Mouse (Mus musculus): Measurements from ENCODE around the gene Ccdc130. TPM values are rescaled to one million over a fixed set of nuclear protein-coding genes. Genes with fewer than 3 reads are reported as not detected.

The Ccdc130 gene
- polyA plus RNA-seq, 1 experiment from 2014 or later = 16.3 TPM

GRCm38 (mm10) chr8:84207811-84208210 is 62.4 kb downstream of the Ccdc130 start:
- H3K9me3 ChIP-seq (ENCODE audit: control insufficient read depth, low read length) = no peaks in the 10 kb centered on the region
- peak overlapping the region; percentile 52 for H3K9ac ChIP-seq (ENCODE audit: low read depth, low read length)
- no peak overlapping the region for H3K4me2 ChIP-seq (ENCODE audit: low read depth, low read length)
- peaks cover 15% of the 10 kb centered on the region for H3K36me3 ChIP-seq (ENCODE audit: control insufficient read depth, insufficient read depth, low read length)
- H3K4me3 ChIP-seq (ENCODE audit: low read length) = no peak overlapping the region
- WGBS = 71% methylated on average over 7 of the region's 7 CpGs
- H3K27me3 ChIP-seq (replicated peaks; ENCODE audit: control insufficient read depth, insufficient read depth, low read length) = no peaks in the 10 kb centered on the region
- H3K27ac ChIP-seq (ENCODE audit: low read length) = peak overlapping the region; percentile 79
- peak; percentile 14; the same call in 1 of the 2 replicates for ATAC-seq
- H3K4me1 ChIP-seq (ENCODE audit: control insufficient read depth, insufficient read depth, low read length) = peaks cover 22% of the 10 kb centered on the region

MicroRNAs encoded within 50 kb of the gene (microRNA counts, 519-probe panel; counts per million panel counts)
- microRNA mmu-miR-23a (3,533 counts per million, percentile 90 among the panel's probes with 10 or more counts), microRNA mmu-miR-27a (3,664 counts per million, percentile 92 among the panel's probes with 10 or more counts)

Small RNAs within 50 kb of the gene (microRNA-seq; reads per million reads assigned to microRNA genes)
- gene Mir23a (14,290 reads per million, percentile 95 among the genes with 10 or more reads in this experiment), gene Mir24-2 (not detected), gene Mir27a (236 reads per million, percentile 58 among the genes with 10 or more reads in this experiment), gene Mir3074-2 (not detected)

Other genes starting within 250 kb of the Ccdc130 start
- 5.8 and 6.4 TPM in 2 replicates for gene Palm3, start 248.9 kb downstream of the Ccdc130 start, polyA plus RNA-seq (2015; fragmentation: Nextera tagmentation; extraction: Ambion mirVana)
- 1.2 and 1.4 TPM in 2 replicates for gene Il27ra, start 227.8 kb downstream of the Ccdc130 start, polyA plus RNA-seq (2015; fragmentation: Nextera tagmentation; extraction: Ambion mirVana)
- gene Rln3, start 225.4 kb downstream of the Ccdc130 start, polyA plus RNA-seq (2015; fragmentation: Nextera tagmentation; extraction: Ambion mirVana) = 0.23 and 0.37 TPM in 2 replicates
- gene Gm10643, start 205.2 kb downstream of the Ccdc130 start, polyA plus RNA-seq (2015; fragmentation: Nextera tagmentation; extraction: Ambion mirVana) = 0.76 and 0.81 TPM in 2 replicates
- gene Rfx1, start 203.5 kb downstream of the Ccdc130 start, polyA plus RNA-seq (2015; fragmentation: Nextera tagmentation; extraction: Ambion mirVana) = 5.9 and 6.8 TPM in 2 replicates
- 8.8 and 9.4 TPM in 2 replicates for gene Dcaf15, start 165.6 kb downstream of the Ccdc130 start, polyA plus RNA-seq (2015; fragmentation: Nextera tagmentation; extraction: Ambion mirVana)
- 0.38 TPM in 2 replicates for gene Podnl1, start 144.4 kb downstream of the Ccdc130 start, polyA plus RNA-seq (2015; fragmentation: Nextera tagmentation; extraction: Ambion mirVana)
- gene Cc2d1a, start 122.4 kb downstream of the Ccdc130 start, polyA plus RNA-seq (2015; fragmentation: Nextera tagmentation; extraction: Ambion mirVana) = 25.3 and 26.0 TPM in 2 replicates
- gene 4930432K21Rik, start 122.4 kb downstream of the Ccdc130 start, polyA plus RNA-seq (2015; fragmentation: Nextera tagmentation; extraction: Ambion mirVana) = 0.61 and 0.82 TPM in 2 replicates
- gene Nanos3, start 85.2 kb downstream of the Ccdc130 start, polyA plus RNA-seq (2015; fragmentation: Nextera tagmentation; extraction: Ambion mirVana) = 0.89 and 1.3 TPM in 2 replicates
- gene Zswim4, start 33.3 kb downstream of the Ccdc130 start, polyA plus RNA-seq (2015; fragmentation: Nextera tagmentation; extraction: Ambion mirVana) = 7.1 and 7.7 TPM in 2 replicates
- gene D8Ertd738e, start 20.7 kb downstream of the Ccdc130 start, polyA plus RNA-seq (2015; fragmentation: Nextera tagmentation; extraction: Ambion mirVana) = 292 and 296 TPM in 2 replicates
- gene Mri1, start 13.1 kb downstream of the Ccdc130 start, polyA plus RNA-seq (2015; fragmentation: Nextera tagmentation; extraction: Ambion mirVana) = 76.0 and 77.1 TPM in 2 replicates
- 2.0 and 2.5 TPM in 2 replicates for gene Cacna1a, start 118.1 kb upstream of the Ccdc130 start, polyA plus RNA-seq (2015; fragmentation: Nextera tagmentation; extraction: Ambion mirVana)